Comparison of ENCODE assay signal across 8 mouse cellular contexts in genomic region chrX:11734505-11735435, GRCm38 (mm10).
DNase-seq lines count a peak whose midpoint lies in the region; ATAC-seq lines count a peak whose summit lies in the region.

No protein-coding gene starts in this region.

- WGBS in heart, embryonic 14.5 days: 40% methylated on average over 27 of the region's 27 CpGs
- 29% methylated on average over 27 of the region's 27 CpGs for WGBS in hindbrain, embryonic 11.5 days
- 29% methylated on average over 27 of the region's 27 CpGs for WGBS in midbrain, embryonic 15.5 days

- H3K4me1 ChIP-seq in heart, embryonic 14.5 days (ENCODE audit: control insufficient read depth in 2 of 2, insufficient read depth in 2 of 2, low read length in 2 of 2): peaks cover 9 to 16% of the 10 kb centered on the region in 2 experiments
- H3K4me1 ChIP-seq in hindbrain, embryonic 11.5 days (replicated peaks; ENCODE audit: control insufficient read depth, insufficient read depth, low read length): 0 out of 2 replicates have a peak, but pooled peaks cover 3% of the 10 kb centered on the region
- H3K4me1 ChIP-seq in midbrain, embryonic 15.5 days: peaks cover 9% of the 10 kb centered on the region

- H3K9me3 ChIP-seq in heart, embryonic 14.5 days (ENCODE audit: control insufficient read depth, low read length): no peaks in the 10 kb centered on the region
- H3K9me3 ChIP-seq in hindbrain, embryonic 11.5 days (ENCODE audit: control insufficient read depth, low read length): no peaks in the 10 kb centered on the region
- H3K9me3 ChIP-seq in midbrain, embryonic 15.5 days: no peaks in the 10 kb centered on the region

- intact Hi-C loops in left cerebral cortex, postnatal 25 days (cut with DNase I): no loop called here
- intact Hi-C loops in left cerebral cortex, postnatal 10 days (cut with DNase I): no loop called here

- peaks cover 3% of the 10 kb centered on the region for H3K27me3 ChIP-seq in heart, embryonic 14.5 days (ENCODE audit: control insufficient read depth, insufficient read depth, low read length)
- H3K27me3 ChIP-seq in hindbrain, embryonic 11.5 days (ENCODE audit: control insufficient read depth, insufficient read depth, low read length): peaks cover 7% of the 10 kb centered on the region; the same call in 1 of the 2 replicates
- H3K27me3 ChIP-seq in midbrain, embryonic 15.5 days (replicated peaks): peaks cover 11% of the 10 kb centered on the region; the same call in 1 of the 2 replicates

- no peak for DNase-seq in heart, adult 8-10 months (ENCODE audit: low spot score)
- DNase-seq in R1 (ENCODE audit: low read depth, low spot score): peak; percentile 3
- DNase-seq in hindbrain, embryonic 11.5 days (ENCODE audit: low spot score): peak; percentile 30
- DNase-seq in left cerebral cortex, postnatal 25 days (ENCODE audit: low spot score in 2 of 2): no peak
- no peak for DNase-seq in left cerebral cortex, postnatal 10 days (ENCODE audit: extremely low spot score in 1 of 2, low spot score in 2 of 2)
- DNase-seq in right cerebral cortex, adult 2 months (ENCODE audit: low spot score in 2 of 2): no peak

- H3K27ac ChIP-seq in heart, embryonic 14.5 days (replicated peaks in 1 of 2; ENCODE audit: control insufficient read depth in 1 of 2, insufficient read depth in 1 of 2, low read depth in 2 of 2, low read length in 2 of 2): peak overlapping the region; percentile 34 to 35; a peak in 3 of 4 replicates
- H3K27ac ChIP-seq in hindbrain, embryonic 11.5 days (ENCODE audit: low read depth, low read length): no peak overlapping the region
- peak overlapping the region; percentile 38; the same call in 1 of the 2 replicates for H3K27ac ChIP-seq in midbrain, embryonic 15.5 days

- H3K36me3 ChIP-seq in heart, embryonic 14.5 days (ENCODE audit: control insufficient read depth, insufficient read depth, low read length): no peaks in the 10 kb centered on the region
- H3K36me3 ChIP-seq in hindbrain, embryonic 11.5 days (ENCODE audit: control insufficient read depth, insufficient read depth, low read length): no peaks in the 10 kb centered on the region
- H3K36me3 ChIP-seq in midbrain, embryonic 15.5 days (replicated peaks): no peaks in the 10 kb centered on the region

- no peak overlapping the region for H3K4me3 ChIP-seq in heart, embryonic 14.5 days (ENCODE audit: control insufficient read depth in 1 of 2, insufficient read depth in 1 of 2, low read depth in 1 of 2, low read length in 2 of 2)
- no peak overlapping the region for H3K4me3 ChIP-seq in hindbrain, embryonic 11.5 days (ENCODE audit: low read depth, low read length)
- H3K4me3 ChIP-seq in midbrain, embryonic 15.5 days: no peak overlapping the region

- ATAC-seq in heart, embryonic 14.5 days (ENCODE audit: insufficient number of reproducible peaks, insufficient read depth, low FRiP score, low read depth): peak; percentile 58
- 0 out of 2 replicates have a peak, but pooled peaks have one; percentile 43 for ATAC-seq in hindbrain, embryonic 11.5 days (ENCODE audit: low FRiP score)
- ATAC-seq in midbrain, embryonic 15.5 days (replicated peaks): peak; percentile 78

- 0 out of 2 replicates have a peak overlapping the region, but pooled peaks have one; percentile 11 for H3K9ac ChIP-seq in heart, embryonic 14.5 days (ENCODE audit: low read length)
- H3K9ac ChIP-seq in hindbrain, embryonic 11.5 days (ENCODE audit: low read depth, low read length): no peak overlapping the region
- H3K9ac ChIP-seq in midbrain, embryonic 15.5 days: no peak overlapping the region

- H3K4me2 ChIP-seq in heart, embryonic 14.5 days (ENCODE audit: low read length): no peak overlapping the region
- no peak overlapping the region for H3K4me2 ChIP-seq in hindbrain, embryonic 11.5 days (replicated peaks; ENCODE audit: low read depth, low read length)
- no peak overlapping the region for H3K4me2 ChIP-seq in midbrain, embryonic 15.5 days

Comparison
In these comparisons a context has a peak if more than half of its experiments do, and no peak if none do; other contexts are left out.
1. DNase-seq: peak in R1 (single experiment) and hindbrain, embryonic 11.5 days (single experiment); none in heart, adult 8-10 months (single experiment), left cerebral cortex, postnatal 25 days (0 of 2), left cerebral cortex, postnatal 10 days (0 of 2) and right cerebral cortex, adult 2 months (0 of 2).
2. Peak in every context shown above with its lines, with median percentiles within 50 percentile points of each other: ATAC-seq.